Mouse (Mus musculus) megakaryocyte, embryonic 14.5 days (primary cell): ENCODE measurements around the gene Col25a1. TPM values are rescaled to one million over a fixed set of nuclear protein-coding genes. Genes with fewer than 3 reads are reported as not detected.

Experiments
- H3K27me3 ChIP-seq: replicated peaks from 2 replicates; pipeline ENCODE3; 2012; ENCODE audit warnings: inconsistent platforms
- H3K36me3 ChIP-seq: replicated peaks from 2 replicates; pipeline ENCODE3; 2012; ENCODE audit warnings: low read length, inconsistent platforms, mixed read lengths
- H3K4me1 ChIP-seq: 2 replicates; pipeline ENCODE4 v1.6.1; 2012; ENCODE audit warnings: inconsistent platforms
- H3K4me3 ChIP-seq: replicated peaks from 2 replicates; pipeline ENCODE3; 2012; ENCODE audit warnings: moderate library complexity, mild to moderate bottlenecking, inconsistent platforms
- H3K9me3 ChIP-seq: 2 replicates; pipeline ENCODE4 v1.6.1; 2012; ENCODE audit warnings: inconsistent platforms
- FLI1 ChIP-seq: IDR thresholded peaks from 2 replicates; pipeline ENCODE4 v1.6.1; 2012; ENCODE audit warnings: low read length, inconsistent platforms, mixed read lengths
- GATA1 ChIP-seq: IDR thresholded peaks from 3 replicates; pipeline ENCODE4 v1.6.1; 2012; ENCODE audit warnings: mixed read lengths, low read length, inconsistent platforms, borderline replicate concordance
- polyA plus RNA-seq: library from polyadenylated mRNA; stranded (reverse); fragments of >175 nt; gene quantifications from 2 replicates; pipeline ENCODE4 v1.2.3, GENCODE M21; 2012; ENCODE audit warnings: low replicate concordance; ENCODE audit not compliant: insufficient read depth

Gene Col25a1
- polyA plus RNA-seq, 1 experiment: 0.06 TPM

GRCm38 (mm10) chr3:130473970-130474369, 342.7 kb downstream of the Col25a1 start:
- TF ChIP-seq GATA1 (no peak), FLI1 (no peak)
- Histone ChIP-seq H3K9me3 (peaks cover 18% of the 10 kb centered on the region; the same call in 1 of the 2 replicates), H3K27me3 (no peaks in the 10 kb centered on the region), H3K36me3 (no peaks in the 10 kb centered on the region), H3K4me3 (no peak overlapping the region), H3K4me1 (no peaks in the 10 kb centered on the region)

- no peak for TF ChIP-seq FLI1
- no peak for TF ChIP-seq GATA1
- Histone ChIP-seq H3K4me3 (no peak overlapping the region), H3K4me1 (no peaks in the 10 kb centered on the region), H3K9me3 (0 out of 2 replicates have a peak, but pooled peaks cover 3% of the 10 kb centered on the region), H3K27me3 (no peaks in the 10 kb centered on the region), H3K36me3 (no peaks in the 10 kb centered on the region)
Observed at GRCm38 (mm10) chr3:130482513-130482912, 351.2 kb downstream of the Col25a1 start.

- Histone ChIP-seq H3K27me3 (no peaks in the 10 kb centered on the region), H3K36me3 (no peaks in the 10 kb centered on the region), H3K4me1 (no peaks in the 10 kb centered on the region), H3K9me3 (no peaks in the 10 kb centered on the region), H3K4me3 (no peak overlapping the region)
- no peak for TF ChIP-seq GATA1
- no peak for TF ChIP-seq FLI1
Observed at GRCm38 (mm10) chr3:130488839-130489238, 357.5 kb downstream of the Col25a1 start.

GRCm38 (mm10) chr3:130494192-130494591, 362.9 kb downstream of the Col25a1 start:
- 0 out of 2 replicates have a peak, but pooled peaks cover 3% of the 10 kb centered on the region for H3K9me3 ChIP-seq
- TF ChIP-seq FLI1 (no peak), GATA1 (no peak)
- H3K4me3 ChIP-seq: no peak overlapping the region
- no peaks in the 10 kb centered on the region for H3K4me1 ChIP-seq
- H3K27me3 ChIP-seq: no peaks in the 10 kb centered on the region
- no peaks in the 10 kb centered on the region for H3K36me3 ChIP-seq

GRCm38 (mm10) chr3:130494665-130495396, 363.5 kb downstream of the Col25a1 start:
- Histone ChIP-seq H3K4me1 (no peaks in the 10 kb centered on the region), H3K36me3 (no peaks in the 10 kb centered on the region), H3K27me3 (no peaks in the 10 kb centered on the region), H3K4me3 (no peak overlapping the region), H3K9me3 (0 out of 2 replicates have a peak, but pooled peaks cover 3% of the 10 kb centered on the region)
- TF ChIP-seq GATA1 (no peak), FLI1 (no peak)

GRCm38 (mm10) chr3:130497036-130497435, 365.7 kb downstream of the Col25a1 start:
- no peaks in the 10 kb centered on the region for H3K4me1 ChIP-seq
- H3K9me3 ChIP-seq: 0 out of 2 replicates have a peak, but pooled peaks cover 3% of the 10 kb centered on the region
- no peak overlapping the region for H3K4me3 ChIP-seq
- TF ChIP-seq GATA1: no peak
- TF ChIP-seq FLI1: no peak
- H3K36me3 ChIP-seq: no peaks in the 10 kb centered on the region
- H3K27me3 ChIP-seq: no peaks in the 10 kb centered on the region

- TF ChIP-seq GATA1 (no peak), FLI1 (no peak)
- H3K27me3 ChIP-seq: no peaks in the 10 kb centered on the region
- H3K4me3 ChIP-seq: no peak overlapping the region
- no peaks in the 10 kb centered on the region for H3K4me1 ChIP-seq
- no peaks in the 10 kb centered on the region for H3K36me3 ChIP-seq
- 0 out of 2 replicates have a peak, but pooled peaks cover 2% of the 10 kb centered on the region for H3K9me3 ChIP-seq
Observed at GRCm38 (mm10) chr3:130501713-130502112, 370.4 kb downstream of the Col25a1 start.

- H3K36me3 ChIP-seq: no peaks in the 10 kb centered on the region
- TF ChIP-seq FLI1: no peak
- no peak for TF ChIP-seq GATA1
Observed at GRCm38 (mm10) chr3:130508330-130508729, 377.0 kb downstream of the Col25a1 start.

GRCm38 (mm10) chr3:130518457-130518879, 387.2 kb downstream of the Col25a1 start:
- no peak for TF ChIP-seq GATA1
- H3K4me3 ChIP-seq: no peak overlapping the region

More at GRCm38 (mm10) chr3:130508330-130508729, 377.0 kb downstream of the Col25a1 start:
- no peaks in the 10 kb centered on the region for H3K9me3 ChIP-seq
- H3K4me3 ChIP-seq: no peak overlapping the region
- H3K4me1 ChIP-seq: no peaks in the 10 kb centered on the region
- no peaks in the 10 kb centered on the region for H3K27me3 ChIP-seq

GRCm38 (mm10) chr3:130521834-130522476, 390.7 kb downstream of the Col25a1 start:
- Histone ChIP-seq H3K27me3 (no peaks in the 10 kb centered on the region), H3K4me1 (no peaks in the 10 kb centered on the region)
- TF ChIP-seq GATA1 (no peak), FLI1 (no peak)

More at GRCm38 (mm10) chr3:130518457-130518879, 387.2 kb downstream of the Col25a1 start:
- Histone ChIP-seq H3K4me1 (no peaks in the 10 kb centered on the region), H3K36me3 (no peaks in the 10 kb centered on the region), H3K9me3 (peaks cover 4% of the 10 kb centered on the region; the same call in 1 of the 2 replicates), H3K27me3 (no peaks in the 10 kb centered on the region)

More at GRCm38 (mm10) chr3:130521834-130522476, 390.7 kb downstream of the Col25a1 start:
- Histone ChIP-seq H3K36me3 (no peaks in the 10 kb centered on the region), H3K9me3 (peaks cover 8% of the 10 kb centered on the region), H3K4me3 (no peak overlapping the region)
